Mouse (Mus musculus) ES-E14 (cell line): ENCODE data around the gene Thop1. TPM values are rescaled to one million over a fixed set of nuclear protein-coding genes. Genes with fewer than 3 reads are reported as not detected.
"Not testable (repeated sequence)": the region's sequence is repeated elsewhere in the genome, so short reads cannot be mapped to it uniquely, and the experiment has no call there.

Experiments
- DNase-seq: peaks from one replicate; pipeline ENCODE4 v3.0.0-alpha.2; 2013; ENCODE audit warnings: low read depth, low spot score
- H3K27ac ChIP-seq: 2 replicates; pipeline ENCODE4 v1.5.1; 2012; ENCODE audit warnings: low read depth, mild to moderate bottlenecking, low read length, moderate library complexity, mixed read lengths; ENCODE audit not compliant: poor library complexity, insufficient read depth, severe bottlenecking
- H3K36me3 ChIP-seq: 2 replicates; pipeline ENCODE4 v1.6.1; 2012; ENCODE audit warnings: mild to moderate bottlenecking, low read length, moderate library complexity, mixed read lengths; ENCODE audit not compliant: control insufficient read depth, poor library complexity, insufficient read depth, severe bottlenecking
- H3K4me1 ChIP-seq, 2 experiments: fragments of 150-350 bp in 1 of 2; sonication (generic) in 1 of 2; 2 replicates each; pipeline ENCODE4 v1.6.1; 2012; ENCODE audit warnings: low read length in 2 of 2, mild to moderate bottlenecking in 1 of 2, mixed read lengths in 1 of 2; ENCODE audit not compliant: control insufficient read depth in 2 of 2, insufficient read depth in 2 of 2, poor library complexity in 1 of 2
- H3K4me3 ChIP-seq, 2 experiments: fragments of 150-350 bp in 1 of 2; sonication (generic) in 1 of 2; 2 replicates each; pipeline ENCODE4 v1.5.1; 2012; ENCODE audit warnings: low read length in 2 of 2, low read depth in 1 of 2, mild to moderate bottlenecking in 1 of 2, mixed read lengths in 1 of 2; ENCODE audit not compliant: insufficient read depth in 1 of 2, poor library complexity in 1 of 2, severe bottlenecking in 1 of 2
- H3K9ac ChIP-seq: 2 replicates; pipeline ENCODE4 v1.6.1; 2012; ENCODE audit warnings: low read depth, mild to moderate bottlenecking, low read length, mixed read lengths; ENCODE audit not compliant: poor library complexity, insufficient read depth, severe bottlenecking
- H3K9me3 ChIP-seq: fragments of 150-350 bp; sonication (generic); 2 replicates; pipeline ENCODE4 v1.6.1; 2012; ENCODE audit warnings: low read depth, mild to moderate bottlenecking, low read length; ENCODE audit not compliant: control insufficient read depth, insufficient read depth
- CHD2 ChIP-seq: IDR thresholded peaks from 2 replicates; pipeline ENCODE4 v1.6.1; 2014; ENCODE audit warnings: mild to moderate bottlenecking, low read depth, low read length, inconsistent platforms
- HCFC1 ChIP-seq: IDR thresholded peaks from 2 replicates; pipeline ENCODE4 v1.6.1; 2012; ENCODE audit warnings: low read length, inconsistent platforms, borderline replicate concordance; ENCODE audit not compliant: insufficient read depth
- MAFK ChIP-seq: IDR thresholded peaks from 2 replicates; pipeline ENCODE4 v1.6.1; 2014; ENCODE audit warnings: mild to moderate bottlenecking, low read depth, low read length, inconsistent platforms; ENCODE audit not compliant: insufficient read depth
- ZC3H11A ChIP-seq: IDR thresholded peaks from 2 replicates; pipeline ENCODE4 v1.6.1; 2012; ENCODE audit warnings: low read depth, mild to moderate bottlenecking, inconsistent platforms, low read length, borderline replicate concordance
- ZNF384 ChIP-seq: IDR thresholded peaks from 2 replicates; pipeline ENCODE4 v1.6.1; 2012; ENCODE audit warnings: low read depth, low read length, inconsistent platforms
- in situ Hi-C, 2 experiments: fragments of 600-800 bp; cut with MboI; formaldehyde crosslinking; loops; one replicate each; pipeline ENCODE4 v1.15.1; 2025; ENCODE audit warnings: low sequenced_read_pairs in 2 of 2, inconsistent platforms in 1 of 2; ENCODE audit not compliant: unreplicated experiment in 2 of 2
- total RNA-seq: library from RNA; depleted of rRNA; stranded (reverse); fragments of 300-350 nt; gene quantifications from 2 replicates; pipeline ENCODE4 v1.2.3, GENCODE M21; 2012

Thop1 gene
- total RNA-seq, 1 experiment = 155 TPM

GRCm38 (mm10) chr10:81052577-81052976, 17.3 kb upstream of the Thop1 start:
- no peaks in the 10 kb centered on the region for H3K9me3 ChIP-seq
- DNase-seq = no peak
- in situ Hi-C loops = no loop called here
- no peaks in the 10 kb centered on the region for H3K4me1 ChIP-seq
- H3K4me3 ChIP-seq = no peak overlapping the region
- no peak overlapping the region for H3K27ac ChIP-seq
- no peak overlapping the region for H3K9ac ChIP-seq
- H3K36me3 ChIP-seq = peaks cover 49% of the 10 kb centered on the region
- TF ChIP-seq ZNF384 = no peak
- TF ChIP-seq CHD2 = no peak
- TF ChIP-seq ZC3H11A = no peak
- no peak for TF ChIP-seq MAFK
- TF ChIP-seq HCFC1 = no peak

- DNase-seq = no peak
- TF ChIP-seq MAFK (no peak), ZC3H11A (no peak), CHD2 (no peak), HCFC1 (no peak)
- Histone ChIP-seq H3K4me1 (peaks cover 0 to 8% of the 10 kb centered on the region in 2 experiments; a peak in 1 of 4 replicates), H3K4me3 (no peak overlapping the region), H3K27ac (no peak overlapping the region), H3K9ac (no peak overlapping the region), H3K36me3 (peaks cover 23% of the 10 kb centered on the region), H3K9me3 (no peaks in the 10 kb centered on the region)
- in situ Hi-C loops = no loop called here
Observed at GRCm38 (mm10) chr10:81055169-81055568, 14.7 kb upstream of the Thop1 start.

GRCm38 (mm10) chr10:81055802-81056340, 14.0 kb upstream of the Thop1 start:
- H3K4me1 ChIP-seq, in situ Hi-C loops: not testable (repeated sequence)
- H3K36me3 ChIP-seq = peaks cover 20% of the 10 kb centered on the region

GRCm38 (mm10) chr10:81057406-81058130, 12.3 kb upstream of the Thop1 start:
- Histone ChIP-seq H3K27ac (no peak overlapping the region), H3K4me1 (peaks cover 0 to 8% of the 10 kb centered on the region in 2 experiments; a peak in 1 of 4 replicates), H3K4me3 (no peak overlapping the region), H3K36me3 (peaks cover 5% of the 10 kb centered on the region; the same call in 1 of the 2 replicates), H3K9ac (0 out of 2 replicates have a peak overlapping the region, but pooled peaks have one; percentile 17), H3K9me3 (no peaks in the 10 kb centered on the region)
- no peak for DNase-seq
- in situ Hi-C loops = no loop called here
- no peak for TF ChIP-seq CHD2
- no peak for TF ChIP-seq ZC3H11A
- TF ChIP-seq HCFC1 = no peak

More at GRCm38 (mm10) chr10:81055802-81056340, 14.0 kb upstream of the Thop1 start:
- DNase-seq, H3K4me3 ChIP-seq, H3K27ac ChIP-seq, H3K9me3 ChIP-seq, H3K9ac ChIP-seq: not testable (repeated sequence)
